Mouse (Mus musculus) stomach, postnatal 0 days (tissue): ENCODE results near the gene Wnt9a. TPM values are rescaled to one million over a fixed set of nuclear protein-coding genes. Genes with fewer than 3 reads are reported as not detected.
"Not testable (repeated sequence)": the region's sequence is repeated elsewhere in the genome, so short reads cannot be mapped to it uniquely, and the experiment has no call there.

Experiments
- ATAC-seq: fragments of 200-750 bp; cut with Nextera tagmentation; 2 replicates; pipeline ENCODE4 v1.8.0; 2017; ENCODE audit not compliant: low FRiP score, low TSS enrichment
- DNase-seq: peaks from one replicate; pipeline ENCODE4 v3.0.0-alpha.2; 2016; ENCODE audit warnings: low spot score
- H3K27ac ChIP-seq: fragments of 300-500 bp; sonication (generic); replicated peaks from 2 replicates; pipeline ENCODE4 v1.5.1; 2014; ENCODE audit warnings: mild to moderate bottlenecking, control low read depth
- H3K27me3 ChIP-seq: fragments of 300-500 bp; sonication (generic); 2 replicates; pipeline ENCODE4 v1.6.1; 2014; ENCODE audit warnings: low read length; ENCODE audit not compliant: control insufficient read depth, insufficient read depth
- H3K36me3 ChIP-seq: fragments of 300-500 bp; sonication (generic); 2 replicates; pipeline ENCODE4 v1.6.1; 2014; ENCODE audit warnings: low read length, mixed read lengths; ENCODE audit not compliant: control insufficient read depth, insufficient read depth
- H3K4me1 ChIP-seq: fragments of 300-500 bp; sonication (generic); replicated peaks from 2 replicates; pipeline ENCODE4 v1.6.1; 2014; ENCODE audit warnings: antibody characterized with exemption; ENCODE audit not compliant: control insufficient read depth, insufficient read depth
- H3K4me2 ChIP-seq: fragments of 300-500 bp; sonication (generic); replicated peaks from 2 replicates; pipeline ENCODE4 v1.6.1; 2014; ENCODE audit warnings: low read depth, mild to moderate bottlenecking, control low read depth, moderate library complexity
- H3K4me3 ChIP-seq: fragments of 300-500 bp; sonication (generic); 2 replicates; pipeline ENCODE4 v1.5.1; 2014; ENCODE audit warnings: low read depth, low read length, control low read depth
- H3K9ac ChIP-seq: fragments of 300-500 bp; sonication (generic); 2 replicates; pipeline ENCODE4 v1.6.1; 2014; ENCODE audit warnings: mild to moderate bottlenecking, low read length, control low read depth, mixed read lengths
- H3K9me3 ChIP-seq: fragments of 300-500 bp; sonication (generic); 2 replicates; pipeline ENCODE4 v1.6.1; 2016; ENCODE audit warnings: low read length; ENCODE audit not compliant: control insufficient read depth
- CTCF ChIP-seq: IDR thresholded peaks from 2 replicates; pipeline ENCODE4 v1.5.1; 2016; ENCODE audit warnings: antibody characterized with exemption, low read depth, mild to moderate bottlenecking, moderate library complexity
- EP300 ChIP-seq: optimal IDR thresholded peaks from 2 replicates; pipeline ENCODE3; 2016; ENCODE audit warnings: antibody characterized with exemption
- WGBS: fragments of 180-500 bp; shearing (Covaris S2); extraction: QIAGEN DNeasy Blood & Tissue Kit; methylation state at CpG from one replicate; pipeline ENCODE4 v1.1.7; 2014; 5-methylcytosine and 5-hydroxymethylcytosine counted together
- polyA plus RNA-seq: library from polyadenylated mRNA; unstranded; fragments of >200 nt; fragmentation: Nextera tagmentation; extraction: Ambion mirVana; gene quantifications from 2 replicates; pipeline ENCODE4 v1.2.1, GENCODE M21; 2015

Wnt9a gene
- polyA plus RNA-seq, 1 experiment from 2014 or later = 2.8 TPM

- no peak overlapping the region for H3K4me3 ChIP-seq
- no peaks in the 10 kb centered on the region for H3K4me1 ChIP-seq
- H3K27ac ChIP-seq = no peak overlapping the region
- H3K9me3 ChIP-seq = no peaks in the 10 kb centered on the region
- ATAC-seq (no peak), DNase-seq (peak; percentile 69)
- H3K4me2 ChIP-seq = no peak overlapping the region
- no peaks in the 10 kb centered on the region for H3K36me3 ChIP-seq
- WGBS = 17% methylated on average over 7 of the region's 7 CpGs
- no peaks in the 10 kb centered on the region; the same call in 1 of the 2 replicates for H3K27me3 ChIP-seq
- TF ChIP-seq CTCF = peak; percentile 93
- no peak for TF ChIP-seq EP300
- no peak overlapping the region for H3K9ac ChIP-seq
These were observed 8.8 kb upstream of the Wnt9a start for GRCm38 (mm10) chr11:59297941-59298340.

- 17% methylated on average over 3 of the region's 3 CpGs for WGBS
- no peaks in the 10 kb centered on the region for H3K36me3 ChIP-seq
- no peak overlapping the region for H3K27ac ChIP-seq
- H3K4me2 ChIP-seq = no peak overlapping the region
- DNase-seq = peak; percentile 51
- ATAC-seq = no peak
- no peaks in the 10 kb centered on the region for H3K9me3 ChIP-seq
- H3K27me3 ChIP-seq = no peaks in the 10 kb centered on the region
- H3K9ac ChIP-seq = no peak overlapping the region
- TF ChIP-seq CTCF (peak; percentile 74), EP300 (no peak)
- no peak overlapping the region for H3K4me3 ChIP-seq
- no peaks in the 10 kb centered on the region for H3K4me1 ChIP-seq
These were observed 6.5 kb upstream of the Wnt9a start for GRCm38 (mm10) chr11:59300185-59300584.

GRCm38 (mm10) chr11:59301053-59301452 is 5.7 kb upstream of the Wnt9a start:
- not testable (repeated sequence) for H3K27ac ChIP-seq

GRCm38 (mm10) chr11:59302700-59303569 is 3.8 kb upstream of the Wnt9a start:
- H3K4me1 ChIP-seq = no peaks in the 10 kb centered on the region; the same call in 1 of the 2 replicates
- TF ChIP-seq EP300 (no peak), CTCF (peak; percentile 93)
- no peaks in the 10 kb centered on the region for H3K36me3 ChIP-seq
- H3K27me3 ChIP-seq = no peaks in the 10 kb centered on the region
- H3K9ac ChIP-seq = no peak overlapping the region
- H3K27ac ChIP-seq = no peak overlapping the region
- peak; percentile 84 for DNase-seq
- H3K9me3 ChIP-seq = no peaks in the 10 kb centered on the region
- peak; percentile 57 for ATAC-seq
- 30% methylated on average over 5 of the region's 10 CpGs for WGBS
- H3K4me2 ChIP-seq = no peak overlapping the region
- H3K4me3 ChIP-seq = no peak overlapping the region

More at GRCm38 (mm10) chr11:59301053-59301452, 5.7 kb upstream of the Wnt9a start:
- not testable (repeated sequence) for H3K4me3 ChIP-seq, H3K9me3 ChIP-seq, H3K36me3 ChIP-seq, DNase-seq, H3K9ac ChIP-seq, H3K27me3 ChIP-seq, ATAC-seq, H3K4me1 ChIP-seq, H3K4me2 ChIP-seq
- WGBS = 55% methylated on average over 2 of the region's 2 CpGs

GRCm38 (mm10) chr11:59305008-59305820 is 1.5 kb upstream of the Wnt9a start:
- Histone ChIP-seq H3K27me3 (no peaks in the 10 kb centered on the region), H3K4me2 (no peak overlapping the region)

More at GRCm38 (mm10) chr11:59305008-59305820, 1.5 kb upstream of the Wnt9a start:
- ATAC-seq = no peak
- Histone ChIP-seq H3K9me3 (no peaks in the 10 kb centered on the region), H3K4me3 (no peak overlapping the region), H3K36me3 (no peaks in the 10 kb centered on the region), H3K4me1 (peaks cover 3% of the 10 kb centered on the region), H3K9ac (no peak overlapping the region), H3K27ac (no peak overlapping the region)
- no peak for TF ChIP-seq CTCF
- no peak for TF ChIP-seq EP300
- no peak for DNase-seq
- 43% methylated on average over 22 of the region's 22 CpGs for WGBS
